Mouse (Mus musculus): ENCODE data around the gene Fbxl19.
A peak's percentile ranks its signal among the peaks of the same experiment; 100 is the strongest.
"Not testable (repeated sequence)": the region's sequence is repeated elsewhere in the genome, so short reads cannot be mapped to it uniquely, and the experiment has no call there.

The Fbxl19 gene

GRCm38 (mm10) chr7:127727898-127728297 lies 16.4 kb upstream of the Fbxl19 start:
- DNase-seq (ENCODE audit: low spot score in 2 of 2) = no peak

- DNase-seq (ENCODE audit: low spot score in 2 of 2) = no peak
Measured at GRCm38 (mm10) chr7:127730170-127730569, 14.2 kb upstream of the Fbxl19 start.

- DNase-seq (ENCODE audit: low spot score in 2 of 2) = not testable (repeated sequence)
Measured at GRCm38 (mm10) chr7:127732066-127732465, 12.3 kb upstream of the Fbxl19 start, which contains the start of gene Ctf2. TSS of gene Ctf2 (minus strand) at chr7:127732166.

- peak; percentile 72 to 83 for DNase-seq (ENCODE audit: low spot score in 2 of 2)
Measured at GRCm38 (mm10) chr7:127745251-127745651, 908 bp downstream of the Fbxl19 start.

GRCm38 (mm10) chr7:127745652-127746493 lies 1.5 kb downstream of the Fbxl19 start:
- peak; percentile 76 to 90 for DNase-seq (ENCODE audit: low spot score in 2 of 2)

- DNase-seq (ENCODE audit: low spot score in 2 of 2) = peak; percentile 26 to 60
Measured at GRCm38 (mm10) chr7:127746494-127747491, 2.5 kb downstream of the Fbxl19 start.

- DNase-seq (ENCODE audit: low spot score in 2 of 2) = no peak
Measured at GRCm38 (mm10) chr7:127747559-127748234, 3.4 kb downstream of the Fbxl19 start.

GRCm38 (mm10) chr7:127748235-127748560 lies 3.9 kb downstream of the Fbxl19 start:
- DNase-seq (ENCODE audit: low spot score in 2 of 2) = no peak

GRCm38 (mm10) chr7:127750131-127751127 lies 6.1 kb downstream of the Fbxl19 start:
- DNase-seq (ENCODE audit: low spot score in 2 of 2) = no peak

- DNase-seq (ENCODE audit: low spot score in 2 of 2) = no peak
Measured at GRCm38 (mm10) chr7:127751619-127752018, 7.3 kb downstream of the Fbxl19 start.

- DNase-seq (ENCODE audit: low spot score in 2 of 2) = no peak
Measured at GRCm38 (mm10) chr7:127752069-127752468, 7.7 kb downstream of the Fbxl19 start.

- DNase-seq (ENCODE audit: low spot score in 2 of 2) = no peak
Measured at GRCm38 (mm10) chr7:127753158-127753557, 8.8 kb downstream of the Fbxl19 start.

GRCm38 (mm10) chr7:127753741-127754140 lies 9.4 kb downstream of the Fbxl19 start:
- no peak for DNase-seq (ENCODE audit: low spot score in 2 of 2)

- DNase-seq (ENCODE audit: low spot score in 2 of 2) = no peak
Measured at GRCm38 (mm10) chr7:127759716-127760115, 15.4 kb downstream of the Fbxl19 start.

GRCm38 (mm10) chr7:127760478-127760877 lies 16.1 kb downstream of the Fbxl19 start:
- DNase-seq (ENCODE audit: low spot score in 2 of 2) = no peak

- peak in 1 of 2 experiments; percentile 64 for DNase-seq (ENCODE audit: low spot score in 2 of 2)
Measured at GRCm38 (mm10) chr7:127761026-127761425, 16.7 kb downstream of the Fbxl19 start.

GRCm38 (mm10) chr7:127763642-127764041 lies 19.3 kb downstream of the Fbxl19 start:
- no peak for DNase-seq (ENCODE audit: low spot score in 2 of 2)

- DNase-seq (ENCODE audit: low spot score in 2 of 2) = no peak
Measured at GRCm38 (mm10) chr7:127765756-127766155, 21.4 kb downstream of the Fbxl19 start.

GRCm38 (mm10) chr7:127766851-127767609 lies 22.7 kb downstream of the Fbxl19 start:
- no peak for DNase-seq (ENCODE audit: low spot score in 2 of 2)

Data from cerebellum, postnatal 4 days (tissue).